Comparison of ENCODE assay signal across 8 mouse cellular contexts in the genomic region with DNA sequence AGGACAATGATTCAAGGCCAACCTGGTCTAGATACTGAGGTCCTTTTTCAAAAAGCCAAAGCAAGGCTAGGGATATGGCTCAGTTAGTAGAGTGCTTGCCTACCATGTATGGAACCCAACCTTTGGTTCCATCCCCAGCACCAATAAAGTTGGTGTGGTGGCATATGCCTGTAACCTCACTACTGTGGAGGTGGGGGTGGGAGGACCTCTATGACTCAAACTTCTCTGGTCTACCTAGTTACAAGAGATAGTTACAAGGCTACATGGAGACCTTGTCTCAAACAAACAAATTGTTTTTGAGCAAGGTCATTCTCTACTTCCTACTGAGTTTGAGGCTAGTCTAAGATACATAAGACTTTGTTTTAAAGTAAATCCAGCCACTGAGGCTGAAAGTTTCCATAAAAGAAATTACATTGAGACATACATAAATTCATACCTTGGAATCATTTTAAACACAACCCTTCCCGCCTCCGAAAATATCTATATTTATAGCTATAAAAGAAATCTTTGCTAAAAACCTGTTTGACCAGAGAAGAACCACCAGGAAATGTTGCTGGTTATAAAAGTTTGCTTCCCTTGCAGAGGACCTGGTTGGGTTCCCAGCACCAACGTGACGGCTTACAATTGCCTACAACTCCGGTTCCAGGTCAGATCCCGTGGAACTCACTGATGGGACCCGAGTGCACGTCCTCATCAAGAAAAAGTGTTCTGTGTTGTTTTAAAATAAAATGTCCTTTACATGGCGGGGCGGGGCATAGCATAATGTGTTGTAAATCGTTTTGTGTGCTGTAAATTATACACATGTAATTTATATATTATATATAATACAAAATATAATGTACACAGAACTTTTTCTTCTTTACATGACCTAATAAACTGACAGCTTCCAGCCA. TPM values are rescaled to one million over a fixed set of nuclear protein-coding genes. Genes with fewer than 3 reads are reported as not detected.
DNase-seq lines count a peak whose midpoint lies in the region; ATAC-seq lines count a peak whose summit lies in the region.

No protein-coding gene starts in this region.

- H3K4me2 ChIP-seq in hindbrain, embryonic 11.5 days (replicated peaks; ENCODE audit: low read depth, low read length): peak overlapping the region; percentile 61
- peak overlapping the region; percentile 62 for H3K4me2 ChIP-seq in stomach, embryonic 14.5 days (replicated peaks; ENCODE audit: low read depth, low read length)

- 9% methylated on average over 11 of the region's 11 CpGs for WGBS in hindbrain, embryonic 11.5 days
- WGBS in midbrain, embryonic 10.5 days: 11% methylated on average over 11 of the region's 11 CpGs
- WGBS in stomach, embryonic 14.5 days: 7% methylated on average over 11 of the region's 11 CpGs

- DNase-seq in embryo, embryonic 9.5 days (ENCODE audit: extremely low spot score): peak; percentile 39
- DNase-seq in embryo, embryonic 10.5 days (ENCODE audit: low spot score): no peak
- DNase-seq in NIH3T3 (ENCODE audit: low read depth): peak; percentile 11
- peak; percentile 29 for DNase-seq in hindbrain, embryonic 11.5 days (ENCODE audit: low spot score)
- peak; percentile 7 to 11 for DNase-seq in layer of hippocampus, postnatal 36 days
- DNase-seq in midbrain, embryonic 10.5 days (ENCODE audit: low spot score): peak; percentile 14

- peak overlapping the region; percentile 52; the same call in 1 of the 2 replicates for H3K9ac ChIP-seq in hindbrain, embryonic 11.5 days (ENCODE audit: low read depth, low read length)
- H3K9ac ChIP-seq in stomach, embryonic 14.5 days (replicated peaks; ENCODE audit: low read depth, low read length): peak overlapping the region; percentile 28; the same call in 1 of the 2 replicates

- ATAC-seq in erythroblast, adult 5-6 weeks (replicated peaks; ENCODE audit: low FRiP score, poor library complexity, severe bottlenecking): peak; percentile 45
- no peak; the same call in 1 of the 2 replicates for ATAC-seq in hindbrain, embryonic 11.5 days (ENCODE audit: low FRiP score)
- peak; percentile 24; the same call in 1 of the 2 replicates for ATAC-seq in stomach, embryonic 14.5 days (ENCODE audit: insufficient number of reproducible peaks, insufficient read depth, low FRiP score, low read depth)

- H3K36me3 ChIP-seq in hindbrain, embryonic 11.5 days (ENCODE audit: control insufficient read depth, insufficient read depth, low read length): no peaks in the 10 kb centered on the region
- H3K36me3 ChIP-seq in midbrain, embryonic 10.5 days: peaks cover 18% of the 10 kb centered on the region
- H3K36me3 ChIP-seq in stomach, embryonic 14.5 days (ENCODE audit: control insufficient read depth, insufficient read depth, low read length): no peaks in the 10 kb centered on the region

- H3K4me3 ChIP-seq in hindbrain, embryonic 11.5 days (ENCODE audit: low read depth, low read length): peak overlapping the region; percentile 69; the same call in 1 of the 2 replicates
- peak overlapping the region; percentile 80 for H3K4me3 ChIP-seq in midbrain, embryonic 10.5 days
- H3K4me3 ChIP-seq in stomach, embryonic 14.5 days (ENCODE audit: low read depth, low read length): peak overlapping the region; percentile 90

- H3K9me3 ChIP-seq in hindbrain, embryonic 11.5 days (ENCODE audit: control insufficient read depth, low read length): no peaks in the 10 kb centered on the region
- no peaks in the 10 kb centered on the region for H3K9me3 ChIP-seq in midbrain, embryonic 10.5 days (replicated peaks)
- H3K9me3 ChIP-seq in stomach, embryonic 14.5 days (ENCODE audit: control insufficient read depth, low read depth, low read length): no peaks in the 10 kb centered on the region

- no peaks in the 10 kb centered on the region for H3K27me3 ChIP-seq in hindbrain, embryonic 11.5 days (ENCODE audit: control insufficient read depth, insufficient read depth, low read length)
- H3K27me3 ChIP-seq in midbrain, embryonic 10.5 days (ENCODE audit: low read depth, poor library complexity, severe bottlenecking): peaks cover 4% of the 10 kb centered on the region; the same call in 1 of the 2 replicates
- no peaks in the 10 kb centered on the region for H3K27me3 ChIP-seq in stomach, embryonic 14.5 days (ENCODE audit: control insufficient read depth, insufficient read depth, low read length)

- no peak overlapping the region for H3K27ac ChIP-seq in hindbrain, embryonic 11.5 days (ENCODE audit: low read depth, low read length)
- H3K27ac ChIP-seq in midbrain, embryonic 10.5 days (replicated peaks): peak overlapping the region; percentile 82
- H3K27ac ChIP-seq in stomach, embryonic 14.5 days (ENCODE audit: low read length): peak overlapping the region; percentile 44; the same call in 1 of the 2 replicates

- 0 out of 2 replicates have a peak, but pooled peaks cover 2% of the 10 kb centered on the region for H3K4me1 ChIP-seq in hindbrain, embryonic 11.5 days (replicated peaks; ENCODE audit: control insufficient read depth, insufficient read depth, low read length)
- peaks cover 22% of the 10 kb centered on the region for H3K4me1 ChIP-seq in midbrain, embryonic 10.5 days
- peaks cover 15% of the 10 kb centered on the region for H3K4me1 ChIP-seq in stomach, embryonic 14.5 days (ENCODE audit: control insufficient read depth, insufficient read depth, low read length)

RNA-seq across cellular contexts. Expression of gene Nop58, which starts 0.6 kb away (rescaled TPM):
- total RNA-seq in erythroblast, adult 5-6 weeks (2015; ENCODE audit: low replicate concordance): 38.7 and 88.6 TPM in 2 replicates
- total RNA-seq in erythroblast, adult 5-6 weeks (2017; ENCODE audit: low replicate concordance): 115 TPM in 2 replicates
- polyA plus RNA-seq in hindbrain, embryonic 11.5 days (2014; fragmentation: Nextera tagmentation; extraction: Ambion mirVana): 271 and 284 TPM in 2 replicates
- 10 to 100 TPM; 52.7 to 58.8 TPM for total RNA-seq in layer of hippocampus, postnatal 36 days (2021)
- 269 and 309 TPM in 2 replicates for polyA plus RNA-seq in midbrain, embryonic 10.5 days (2016; fragmentation: Nextera tagmentation; extraction: Ambion mirVana)
- 219 and 254 TPM in 2 replicates for polyA plus RNA-seq in stomach, embryonic 14.5 days (2014; fragmentation: Nextera tagmentation; extraction: Ambion mirVana)

RNA-seq across cellular contexts. Expression of gene Sumo1, which starts 13.5 kb away (rescaled TPM):
- 67.4 and 77.5 TPM in 2 replicates for total RNA-seq in erythroblast, adult 5-6 weeks (2015; ENCODE audit: low replicate concordance)
- total RNA-seq in erythroblast, adult 5-6 weeks (2017; ENCODE audit: low replicate concordance): 58.0 and 82.0 TPM in 2 replicates
- polyA plus RNA-seq in hindbrain, embryonic 11.5 days (2014; fragmentation: Nextera tagmentation; extraction: Ambion mirVana): 571 and 586 TPM in 2 replicates
- total RNA-seq in layer of hippocampus, postnatal 36 days (2021): 100 to 1,000 TPM; 120 to 126 TPM
- 532 and 579 TPM in 2 replicates for polyA plus RNA-seq in midbrain, embryonic 10.5 days (2016; fragmentation: Nextera tagmentation; extraction: Ambion mirVana)
- polyA plus RNA-seq in stomach, embryonic 14.5 days (2014; fragmentation: Nextera tagmentation; extraction: Ambion mirVana): 382 and 398 TPM in 2 replicates
